In the genomic region with DNA sequence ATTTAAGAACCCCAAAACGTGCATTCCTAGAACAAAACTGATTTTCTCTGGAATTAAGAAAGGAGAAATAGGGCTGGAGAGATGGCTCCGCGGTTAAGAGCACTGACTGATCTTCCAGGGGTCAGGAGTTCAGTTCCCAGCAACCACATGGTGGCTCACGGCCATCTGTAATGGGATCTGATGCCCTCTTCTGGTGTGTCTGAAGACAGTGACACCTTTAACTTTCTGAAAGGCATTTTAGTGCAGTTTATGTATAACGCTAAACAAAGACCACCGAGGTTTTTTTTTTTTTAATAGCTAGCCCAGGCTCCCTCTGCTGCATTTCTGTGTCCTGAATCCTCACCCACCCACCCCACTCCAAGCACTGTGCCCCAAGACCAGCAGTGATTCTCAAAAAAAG, we compare ENCODE assay signal across 8 mouse cellular contexts. TPM values are rescaled to one million over a fixed set of nuclear protein-coding genes. Genes with fewer than 3 reads are reported as not detected.
DNase-seq lines count a peak whose midpoint lies in the region; ATAC-seq and TF ChIP-seq lines count a peak whose summit lies in the region.
"Had no signal": no experiment of that assay in that cellular context is flagged by ENCODE, and none has a peak within 500 bp of the region (broad histone marks: within the 10 kb centered on the region; RNA-seq: fewer than 3 reads in every experiment).

No protein-coding gene starts in this region.

- H3K4me1 ChIP-seq in lung, embryonic 14.5 days (ENCODE audit: insufficient read depth), result no peaks in the 10 kb centered on the region
- H3K4me1 ChIP-seq in forebrain, embryonic 15.5 days, result 0 out of 2 replicates have a peak, but pooled peaks cover 7% of the 10 kb centered on the region
- peaks cover 7% of the 10 kb centered on the region; the same call in 1 of the 2 replicates for H3K4me1 ChIP-seq in limb, embryonic 14.5 days (ENCODE audit: control insufficient read depth, insufficient read depth, low read length)
- H3K4me1 ChIP-seq in neural tube, embryonic 15.5 days, result peaks cover 14% of the 10 kb centered on the region

- no peak for TF ChIP-seq CTCF in lung, embryonic 14.5 days (IDR thresholded peaks at IDR 0.05; ENCODE audit: low read depth)

- no peaks in the 10 kb centered on the region for H3K27me3 ChIP-seq in lung, embryonic 14.5 days (ENCODE audit: insufficient read depth, low read length)
- no peaks in the 10 kb centered on the region for H3K27me3 ChIP-seq in forebrain, embryonic 15.5 days
- no peaks in the 10 kb centered on the region for H3K27me3 ChIP-seq in limb, embryonic 14.5 days (ENCODE audit: control insufficient read depth, insufficient read depth, low read length)
- peaks cover 11% of the 10 kb centered on the region; the same call in 1 of the 2 replicates for H3K27me3 ChIP-seq in neural tube, embryonic 15.5 days (replicated peaks)

- no peak for TF ChIP-seq POLR2A in limb, embryonic 14.5 days (IDR thresholded peaks at IDR 0.05; ENCODE audit: borderline replicate concordance, extremely low read depth, insufficient read depth, insufficient read length)

- H3K9me3 ChIP-seq in lung, embryonic 14.5 days (ENCODE audit: low read depth, low read length), result no peaks in the 10 kb centered on the region
- H3K9me3 ChIP-seq in forebrain, embryonic 15.5 days, result no peaks in the 10 kb centered on the region
- no peaks in the 10 kb centered on the region for H3K9me3 ChIP-seq in limb, embryonic 14.5 days (ENCODE audit: control insufficient read depth, low read length)
- no peaks in the 10 kb centered on the region for H3K9me3 ChIP-seq in neural tube, embryonic 15.5 days (replicated peaks)

- no peak overlapping the region for H3K27ac ChIP-seq in lung, embryonic 14.5 days (ENCODE audit: low read depth)
- H3K27ac ChIP-seq in forebrain, embryonic 15.5 days (replicated peaks), result no peak overlapping the region
- no peak overlapping the region for H3K27ac ChIP-seq in limb, embryonic 14.5 days (replicated peaks; ENCODE audit: low read depth, low read length)
- H3K27ac ChIP-seq in neural tube, embryonic 15.5 days (replicated peaks), result peak overlapping the region; percentile 60

- intact Hi-C loops in left cerebral cortex, postnatal 25 days (cut with DNase I), result loop anchor here (1.0 to 10.0 kb wide), 4 partner anchors 465 to 750 kb away; no protein-coding TSS in a partner anchor
- intact Hi-C loops in gastrocnemius, postnatal 14 days (cut with DNase I; ENCODE audit: low total_unique reads), result loop anchor here (2.0 kb wide), 1 partner anchor 646 kb away; no protein-coding TSS in a partner anchor

- ATAC-seq in lung, embryonic 14.5 days (ENCODE audit: insufficient read depth), result no peak
- ATAC-seq in forebrain, embryonic 15.5 days (replicated peaks), result no peak
- ATAC-seq in limb, embryonic 14.5 days (ENCODE audit: low FRiP score, low read depth), result no peak
- no peak for ATAC-seq in neural tube, embryonic 15.5 days (ENCODE audit: low FRiP score)

- peak overlapping the region; percentile 62 for H3K4me2 ChIP-seq in lung, embryonic 14.5 days
- peak overlapping the region; percentile 46; the same call in 1 of the 2 replicates for H3K4me2 ChIP-seq in forebrain, embryonic 15.5 days (replicated peaks)
- H3K4me2 ChIP-seq in limb, embryonic 14.5 days (replicated peaks; ENCODE audit: low read depth, low read length, severe bottlenecking), result peak overlapping the region; percentile 40; the same call in 1 of the 2 replicates
- H3K4me2 ChIP-seq in neural tube, embryonic 15.5 days, result peak overlapping the region; percentile 62

- no peaks in the 10 kb centered on the region for H3K36me3 ChIP-seq in lung, embryonic 14.5 days (ENCODE audit: insufficient read depth)
- no peaks in the 10 kb centered on the region for H3K36me3 ChIP-seq in forebrain, embryonic 15.5 days
- no peaks in the 10 kb centered on the region for H3K36me3 ChIP-seq in limb, embryonic 14.5 days (ENCODE audit: control insufficient read depth, insufficient read depth, low read length)
- H3K36me3 ChIP-seq in neural tube, embryonic 15.5 days, result no peaks in the 10 kb centered on the region

- DNase-seq in lung, embryonic 14.5 days, result no peak
- DNase-seq in lung, postnatal 10 days, result no peak
- no peak for DNase-seq in limb, embryonic 14.5 days (ENCODE audit: low spot score)
- no peak for DNase-seq in left cerebral cortex, postnatal 25 days (ENCODE audit: low spot score in 2 of 2)
- DNase-seq in gastrocnemius, postnatal 14 days, result no peak

- WGBS in lung, embryonic 14.5 days, result 8% methylated on average over 6 of the region's 6 CpGs
- WGBS in forebrain, embryonic 15.5 days, result 19% methylated on average over 6 of the region's 6 CpGs
- WGBS in limb, embryonic 14.5 days, result 12% methylated on average over 6 of the region's 6 CpGs
- 23% methylated on average over 6 of the region's 6 CpGs for WGBS in neural tube, embryonic 15.5 days

- H3K4me3 ChIP-seq in lung, embryonic 14.5 days (ENCODE audit: low read depth, low read length), result no peak overlapping the region
- no peak overlapping the region for H3K4me3 ChIP-seq in forebrain, embryonic 15.5 days
- no peak overlapping the region for H3K4me3 ChIP-seq in limb, embryonic 14.5 days (replicated peaks; ENCODE audit: low read length)
- H3K4me3 ChIP-seq in neural tube, embryonic 15.5 days (replicated peaks), result no peak overlapping the region

- no peak overlapping the region for H3K9ac ChIP-seq in lung, embryonic 14.5 days
- peak overlapping the region; percentile 24; the same call in 1 of the 2 replicates for H3K9ac ChIP-seq in forebrain, embryonic 15.5 days (replicated peaks)
- no peak overlapping the region for H3K9ac ChIP-seq in limb, embryonic 14.5 days (ENCODE audit: low read depth, low read length, severe bottlenecking)
- H3K9ac ChIP-seq in neural tube, embryonic 15.5 days (replicated peaks), result no peak overlapping the region

RNA-seq across cellular contexts. Expression of a gene that starts 19.5 kb away (rescaled TPM):
- polyA plus RNA-seq in lung, embryonic 14.5 days (2014; fragmentation: Nextera tagmentation; extraction: Ambion mirVana), result 183 and 192 TPM in 2 replicates
- polyA plus RNA-seq in forebrain, embryonic 15.5 days (2015; fragmentation: Nextera tagmentation; extraction: Ambion mirVana), result 1.9 and 3.9 TPM in 2 replicates
- polyA plus RNA-seq in limb, embryonic 14.5 days (2012; rRNA removed), result 3.7 and 7.9 TPM in 2 replicates
- 13.2 and 19.8 TPM in 2 replicates for polyA plus RNA-seq in limb, embryonic 14.5 days (2014; fragmentation: Nextera tagmentation; extraction: Ambion mirVana)
- polyA plus RNA-seq in neural tube, embryonic 15.5 days (2015; fragmentation: Nextera tagmentation; extraction: Ambion mirVana), result 2.2 and 297 TPM in 2 replicates
- under 1 TPM in 1 of 2 experiments, not detected in 1; 0.32 TPM for total RNA-seq in left cerebral cortex, postnatal 25 days (2021)
- under 1 TPM; 0.49 to 0.92 TPM for total RNA-seq in gastrocnemius, postnatal 14 days (2021)
- polyA plus RNA-seq: macrophage had no signal

RNA-seq across cellular contexts. Expression of a gene that starts 30.7 kb away (rescaled TPM):
- 0.05 TPM in 2 replicates for polyA plus RNA-seq in lung, embryonic 14.5 days (2014; fragmentation: Nextera tagmentation; extraction: Ambion mirVana)
- not detected in 2 replicates for polyA plus RNA-seq in forebrain, embryonic 15.5 days (2015; fragmentation: Nextera tagmentation; extraction: Ambion mirVana)
- 0.04 and 0.09 TPM in 2 replicates for polyA plus RNA-seq in limb, embryonic 14.5 days (2012; rRNA removed)
- 0.08 and 0.22 TPM in 2 replicates for polyA plus RNA-seq in limb, embryonic 14.5 days (2014; fragmentation: Nextera tagmentation; extraction: Ambion mirVana)
- 0.05 TPM in 2 replicates for polyA plus RNA-seq in neural tube, embryonic 15.5 days (2015; fragmentation: Nextera tagmentation; extraction: Ambion mirVana)
- not detected for total RNA-seq in left cerebral cortex, postnatal 25 days (2021)
- not detected for total RNA-seq in gastrocnemius, postnatal 14 days (2021)
- polyA plus RNA-seq: macrophage had no signal

RNA-seq across cellular contexts. Expression of a gene that starts 43.2 kb away (rescaled TPM):
- polyA plus RNA-seq in lung, embryonic 14.5 days (2014; fragmentation: Nextera tagmentation; extraction: Ambion mirVana), result 148 TPM in 2 replicates
- 3.5 and 7.6 TPM in 2 replicates for polyA plus RNA-seq in forebrain, embryonic 15.5 days (2015; fragmentation: Nextera tagmentation; extraction: Ambion mirVana)
- polyA plus RNA-seq in limb, embryonic 14.5 days (2012; rRNA removed), result 5.9 and 7.6 TPM in 2 replicates
- polyA plus RNA-seq in limb, embryonic 14.5 days (2014; fragmentation: Nextera tagmentation; extraction: Ambion mirVana), result 16.4 and 22.3 TPM in 2 replicates
- polyA plus RNA-seq in neural tube, embryonic 15.5 days (2015; fragmentation: Nextera tagmentation; extraction: Ambion mirVana), result 1.9 and 300 TPM in 2 replicates
- total RNA-seq in left cerebral cortex, postnatal 25 days (2021), result under 1 TPM in 1 of 2 experiments, not detected in 1; 0.69 TPM
- total RNA-seq in gastrocnemius, postnatal 14 days (2021), result 1 to 10 TPM in 1 of 2 experiments, under 1 TPM in 1; 0.42 to 1.6 TPM
- polyA plus RNA-seq: macrophage had no signal

RNA-seq across cellular contexts. Expression of a gene that starts 44.6 kb away (rescaled TPM):
- polyA plus RNA-seq in lung, embryonic 14.5 days (2014; fragmentation: Nextera tagmentation; extraction: Ambion mirVana), result 0.20 and 0.22 TPM in 2 replicates
- 0.10 and 0.23 TPM in 2 replicates for polyA plus RNA-seq in forebrain, embryonic 15.5 days (2015; fragmentation: Nextera tagmentation; extraction: Ambion mirVana)
- polyA plus RNA-seq in limb, embryonic 14.5 days (2012; rRNA removed), result 0.18 and 0.23 TPM in 2 replicates
- polyA plus RNA-seq in limb, embryonic 14.5 days (2014; fragmentation: Nextera tagmentation; extraction: Ambion mirVana), result 0.29 and 0.51 TPM in 2 replicates
- polyA plus RNA-seq in neural tube, embryonic 15.5 days (2015; fragmentation: Nextera tagmentation; extraction: Ambion mirVana), result 0.23 and 0.27 TPM in 2 replicates
- total RNA-seq in left cerebral cortex, postnatal 25 days (2021), result not detected
- total RNA-seq in gastrocnemius, postnatal 14 days (2021), result not detected
- polyA plus RNA-seq: macrophage had no signal
